Mouse (Mus musculus): ENCODE results near the gene Zfp827. TPM values are rescaled to one million over a fixed set of nuclear protein-coding genes. Genes with fewer than 3 reads are reported as not detected.

Gene Zfp827
- 5.1 and 5.2 TPM in 2 replicates for polyA plus RNA-seq (2015; fragmentation: Nextera tagmentation; extraction: Ambion mirVana)

GRCm38 (mm10) chr8:79027977-79028487, at the start of gene Zfp827:
Zfp827 (plus strand) TSS chr8:79028437.
- H3K4me2 ChIP-seq (ENCODE audit: low read depth, low read length), result peak within 1 kb of the TSS; percentile 83
- WGBS, result under 1% methylated on average over 26 of the region's 32 CpGs

GRCm38 (mm10) chr8:79004341-79004740, 23.9 kb upstream of the Zfp827 start:
- Histone ChIP-seq H3K9ac (ENCODE audit: low read depth, low read length) (no peak overlapping the region), H3K27me3 (replicated peaks; ENCODE audit: control insufficient read depth, insufficient read depth, low read length) (no peaks in the 10 kb centered on the region), H3K4me3 (ENCODE audit: low read length) (no peak overlapping the region), H3K4me1 (ENCODE audit: control insufficient read depth, insufficient read depth, low read length) (no peaks in the 10 kb centered on the region), H3K9me3 (ENCODE audit: control insufficient read depth, low read length) (no peaks in the 10 kb centered on the region), H3K4me2 (ENCODE audit: low read depth, low read length) (no peak overlapping the region), H3K36me3 (ENCODE audit: control insufficient read depth, insufficient read depth, low read length) (no peaks in the 10 kb centered on the region), H3K27ac (ENCODE audit: low read length) (no peak overlapping the region)
- no peak for ATAC-seq

More at GRCm38 (mm10) chr8:79027977-79028487, at the start of gene Zfp827:
- peak; percentile 65 for ATAC-seq
- H3K27me3 ChIP-seq (replicated peaks; ENCODE audit: control insufficient read depth, insufficient read depth, low read length), result no peaks in the 10 kb centered on the region
- H3K4me1 ChIP-seq (ENCODE audit: control insufficient read depth, insufficient read depth, low read length), result peaks cover 11% of the 10 kb centered on the region
- H3K9me3 ChIP-seq (ENCODE audit: control insufficient read depth, low read length), result no peaks in the 10 kb centered on the region
- no peaks in the 10 kb centered on the region for H3K36me3 ChIP-seq (ENCODE audit: control insufficient read depth, insufficient read depth, low read length)
- H3K9ac ChIP-seq (ENCODE audit: low read depth, low read length), result peak within 1 kb of the TSS; percentile 100
- H3K27ac ChIP-seq (ENCODE audit: low read length), result peak within 1 kb of the TSS; percentile 100
- peak within 1 kb of the TSS; percentile 86 for H3K4me3 ChIP-seq (ENCODE audit: low read length)

DNA sequence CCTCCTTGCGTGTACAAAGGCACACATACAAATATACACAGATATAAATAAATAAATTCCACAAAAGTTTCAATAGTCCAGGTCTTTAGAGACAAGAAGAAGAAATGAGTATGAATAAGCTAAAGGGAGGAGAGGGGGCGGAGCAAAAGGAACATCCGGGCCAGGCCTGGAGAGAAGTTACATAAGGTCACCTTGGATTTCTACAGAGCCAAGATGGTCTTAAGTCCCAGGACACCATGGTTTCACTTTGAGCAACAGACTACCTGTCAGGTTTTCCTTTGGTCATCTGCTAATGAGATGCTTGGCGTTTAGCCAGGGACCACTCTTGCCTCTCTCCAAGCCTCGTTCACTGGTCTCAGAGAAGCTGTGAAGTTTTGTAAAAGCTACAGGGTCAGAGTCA, 13.2 kb upstream of the Zfp827 start:
- Histone ChIP-seq H3K36me3 (ENCODE audit: control insufficient read depth, insufficient read depth, low read length) (no peaks in the 10 kb centered on the region), H3K9ac (ENCODE audit: low read depth, low read length) (no peak overlapping the region), H3K27ac (ENCODE audit: low read length) (no peak overlapping the region), H3K4me3 (ENCODE audit: low read length) (no peak overlapping the region), H3K27me3 (replicated peaks; ENCODE audit: control insufficient read depth, insufficient read depth, low read length) (no peaks in the 10 kb centered on the region), H3K9me3 (ENCODE audit: control insufficient read depth, low read length) (no peaks in the 10 kb centered on the region), H3K4me1 (ENCODE audit: control insufficient read depth, insufficient read depth, low read length) (no peaks in the 10 kb centered on the region), H3K4me2 (ENCODE audit: low read depth, low read length) (no peak overlapping the region)
- 83% methylated on average over 5 of the region's 5 CpGs for WGBS
- ATAC-seq, result no peak

- Histone ChIP-seq H3K9ac (ENCODE audit: low read depth, low read length) (no peak overlapping the region), H3K4me3 (ENCODE audit: low read length) (no peak overlapping the region), H3K27ac (ENCODE audit: low read length) (no peak overlapping the region), H3K9me3 (ENCODE audit: control insufficient read depth, low read length) (no peaks in the 10 kb centered on the region), H3K27me3 (replicated peaks; ENCODE audit: control insufficient read depth, insufficient read depth, low read length) (no peaks in the 10 kb centered on the region), H3K4me1 (ENCODE audit: control insufficient read depth, insufficient read depth, low read length) (no peaks in the 10 kb centered on the region), H3K36me3 (ENCODE audit: control insufficient read depth, insufficient read depth, low read length) (no peaks in the 10 kb centered on the region), H3K4me2 (ENCODE audit: low read depth, low read length) (no peak overlapping the region)
- 84% methylated on average over 4 of the region's 4 CpGs for WGBS
- ATAC-seq, result no peak
Measured at GRCm38 (mm10) chr8:79016076-79016475, 12.2 kb upstream of the Zfp827 start.

DNA sequence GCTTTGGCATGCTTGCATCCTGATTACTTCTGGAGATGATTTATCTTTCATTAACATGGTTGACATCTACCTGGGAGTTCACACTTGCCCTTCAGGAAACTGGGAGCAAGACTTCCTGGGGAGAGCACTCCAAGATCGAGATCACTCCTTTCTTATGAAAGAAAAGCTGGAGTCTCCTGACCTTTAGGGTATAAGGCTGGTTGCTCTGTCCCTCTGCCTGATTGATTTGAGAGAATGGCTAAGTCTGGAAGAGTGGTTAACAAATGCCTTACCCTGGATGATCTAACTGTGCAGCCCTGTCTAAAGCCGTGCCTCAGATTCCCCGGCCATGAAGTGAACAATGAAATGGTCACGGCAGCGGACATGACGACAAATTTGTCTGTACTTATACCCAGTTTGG, 11.7 kb upstream of the Zfp827 start:
- Histone ChIP-seq H3K36me3 (ENCODE audit: control insufficient read depth, insufficient read depth, low read length) (no peaks in the 10 kb centered on the region), H3K27me3 (replicated peaks; ENCODE audit: control insufficient read depth, insufficient read depth, low read length) (no peaks in the 10 kb centered on the region), H3K9ac (ENCODE audit: low read depth, low read length) (no peak overlapping the region), H3K27ac (ENCODE audit: low read length) (no peak overlapping the region), H3K4me2 (ENCODE audit: low read depth, low read length) (no peak overlapping the region), H3K9me3 (ENCODE audit: control insufficient read depth, low read length) (no peaks in the 10 kb centered on the region), H3K4me1 (ENCODE audit: control insufficient read depth, insufficient read depth, low read length) (no peaks in the 10 kb centered on the region), H3K4me3 (ENCODE audit: low read length) (no peak overlapping the region)
- ATAC-seq, result no peak
- 69% methylated on average over 6 of the region's 6 CpGs for WGBS

GRCm38 (mm10) chr8:79023922-79024321, 4.3 kb upstream of the Zfp827 start:
- 100% methylated on average over 1 of the region's 1 CpGs for WGBS
- H3K27ac ChIP-seq (ENCODE audit: low read length), result no peak overlapping the region
- no peak for ATAC-seq

DNA sequence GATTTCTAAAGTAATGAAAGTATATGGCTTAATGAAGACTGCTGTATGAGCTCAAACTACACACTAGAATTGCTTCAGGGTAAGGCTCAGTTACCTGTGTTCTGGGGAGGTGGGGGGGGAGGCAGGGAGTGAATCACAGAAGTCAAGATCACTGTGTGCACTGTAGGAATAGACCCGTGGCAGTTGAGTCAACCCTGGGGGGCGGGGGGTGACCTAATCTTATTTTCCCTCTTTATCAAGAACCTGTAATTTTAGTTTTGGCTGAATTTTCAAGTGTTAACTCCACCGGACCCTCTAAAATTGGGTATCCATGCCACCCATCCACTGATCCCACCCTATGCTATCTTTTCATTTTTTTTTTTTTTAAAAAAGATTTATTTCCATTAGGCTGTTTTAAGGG, 918 bp upstream of the Zfp827 start:
- H3K9me3 ChIP-seq (ENCODE audit: control insufficient read depth, low read length), result no peaks in the 10 kb centered on the region
- peak overlapping the region; percentile 100; the same call in 1 of the 2 replicates for H3K9ac ChIP-seq (ENCODE audit: low read depth, low read length)
- H3K4me1 ChIP-seq (ENCODE audit: control insufficient read depth, insufficient read depth, low read length), result peaks cover 6% of the 10 kb centered on the region
- 39% methylated on average over 3 of the region's 3 CpGs for WGBS
- ATAC-seq, result no peak
- no peak overlapping the region for H3K27ac ChIP-seq (ENCODE audit: low read length)
- peak overlapping the region; percentile 86; the same call in 1 of the 2 replicates for H3K4me3 ChIP-seq (ENCODE audit: low read length)
- H3K4me2 ChIP-seq (ENCODE audit: low read depth, low read length), result peak overlapping the region; percentile 83; the same call in 1 of the 2 replicates
- no peaks in the 10 kb centered on the region for H3K36me3 ChIP-seq (ENCODE audit: control insufficient read depth, insufficient read depth, low read length)
- H3K27me3 ChIP-seq (replicated peaks; ENCODE audit: control insufficient read depth, insufficient read depth, low read length), result no peaks in the 10 kb centered on the region

More at GRCm38 (mm10) chr8:79023922-79024321, 4.3 kb upstream of the Zfp827 start:
- H3K4me3 ChIP-seq (ENCODE audit: low read length), result no peak overlapping the region
- no peaks in the 10 kb centered on the region for H3K27me3 ChIP-seq (replicated peaks; ENCODE audit: control insufficient read depth, insufficient read depth, low read length)
- no peaks in the 10 kb centered on the region for H3K9me3 ChIP-seq (ENCODE audit: control insufficient read depth, low read length)
- no peaks in the 10 kb centered on the region for H3K4me1 ChIP-seq (ENCODE audit: control insufficient read depth, insufficient read depth, low read length)
- no peaks in the 10 kb centered on the region for H3K36me3 ChIP-seq (ENCODE audit: control insufficient read depth, insufficient read depth, low read length)
- no peak overlapping the region for H3K4me2 ChIP-seq (ENCODE audit: low read depth, low read length)
- no peak overlapping the region for H3K9ac ChIP-seq (ENCODE audit: low read depth, low read length)

DNA sequence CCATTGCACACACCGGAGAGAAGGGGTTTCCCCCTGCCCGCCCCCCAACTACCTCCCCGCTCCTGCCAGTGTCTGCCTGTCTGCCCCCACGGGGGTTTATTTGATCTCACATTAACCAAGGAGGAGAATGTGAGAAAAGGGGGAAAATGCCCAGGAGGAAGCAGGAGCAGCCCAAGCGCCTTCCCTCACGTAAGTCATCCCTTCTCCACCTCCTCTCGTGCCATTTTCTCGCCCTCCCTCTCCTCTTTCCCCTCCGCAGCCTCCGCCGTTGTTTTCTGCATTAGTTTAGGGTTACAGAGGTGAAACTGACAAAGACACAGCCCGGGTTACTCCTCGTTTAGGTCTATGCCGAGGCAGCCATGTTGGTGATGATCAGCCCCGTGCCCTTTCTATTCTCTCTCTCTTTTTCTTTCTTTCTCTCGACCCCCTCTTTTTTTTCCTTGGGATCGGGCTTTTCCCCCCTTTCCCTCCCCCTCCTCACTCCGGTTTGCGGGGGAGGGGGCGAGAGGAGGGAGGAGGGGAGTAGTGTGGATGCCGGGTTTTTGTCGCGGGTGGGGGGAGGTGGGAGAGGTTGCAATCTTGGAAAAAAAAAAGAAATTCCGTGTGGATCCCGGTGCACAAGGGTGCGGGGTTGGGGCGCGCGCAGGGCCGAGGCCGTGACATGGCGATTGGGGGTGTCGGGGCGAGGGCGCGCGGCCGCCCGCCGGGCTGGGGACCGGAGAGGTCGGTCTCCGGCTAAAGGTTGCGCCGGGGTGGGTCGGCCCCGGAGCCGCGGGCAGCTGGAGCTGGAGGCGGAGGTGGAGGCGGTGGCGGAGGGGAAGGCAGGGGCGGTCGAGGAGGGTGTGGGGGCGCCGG, 531 bp downstream of the Zfp827 start:
- H3K4me3 ChIP-seq (ENCODE audit: low read length), result peak overlapping the region; percentile 86

DNA sequence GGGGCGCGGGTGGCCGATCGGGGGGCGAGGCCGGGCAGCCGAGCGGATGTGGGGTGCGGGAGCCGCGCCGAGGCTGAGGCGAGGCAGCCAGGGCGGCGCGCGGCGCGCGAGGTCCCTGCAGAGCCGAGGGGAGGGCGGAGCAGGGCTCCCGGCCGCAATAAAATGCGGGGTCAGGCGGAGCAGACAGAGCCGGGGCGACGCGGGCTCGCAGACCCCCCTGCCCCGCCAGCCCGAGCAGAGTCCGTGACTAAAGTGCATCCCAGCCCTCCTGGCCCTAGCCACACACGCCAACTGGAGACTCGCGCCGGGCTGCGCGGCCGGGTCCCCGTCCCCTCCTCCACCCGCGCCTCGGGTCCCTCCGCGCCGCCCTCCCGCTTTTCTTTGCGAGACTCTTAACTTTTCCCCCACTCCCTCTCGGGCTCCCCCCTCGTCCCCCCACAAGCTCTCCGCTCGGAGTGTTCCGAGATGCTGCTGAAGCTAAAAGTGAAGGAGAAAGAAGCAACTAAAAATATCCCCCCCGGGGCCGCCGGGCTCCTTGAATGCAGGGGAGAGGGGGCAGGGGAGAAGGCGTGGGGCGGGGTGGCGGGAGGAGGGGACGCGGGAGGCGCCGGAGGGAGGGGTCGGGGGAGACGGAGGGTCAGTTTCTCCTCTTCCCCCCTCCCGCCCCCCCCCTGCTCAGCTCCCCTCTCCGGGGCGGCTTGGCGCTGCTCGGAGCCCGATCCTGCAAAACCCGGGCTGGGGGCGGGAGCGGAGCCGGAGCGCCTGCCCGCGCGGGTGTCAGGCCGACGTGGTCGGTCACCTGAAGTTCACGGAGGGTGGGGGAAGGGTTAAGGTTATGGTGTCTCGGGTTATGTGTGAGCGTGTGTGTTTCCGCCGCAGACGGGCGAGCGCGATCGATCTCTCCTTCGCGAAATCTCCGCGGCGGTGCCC, 1.4 kb downstream of the Zfp827 start:
- H3K9ac ChIP-seq (ENCODE audit: low read depth, low read length), result peak overlapping the region; percentile 100
- peak overlapping the region; percentile 100 for H3K27ac ChIP-seq (ENCODE audit: low read length)
- no peaks in the 10 kb centered on the region for H3K9me3 ChIP-seq (ENCODE audit: control insufficient read depth, low read length)
- ATAC-seq, result peak; percentile 78
- H3K36me3 ChIP-seq (ENCODE audit: control insufficient read depth, insufficient read depth, low read length), result no peaks in the 10 kb centered on the region
- peak overlapping the region; percentile 86 for H3K4me3 ChIP-seq (ENCODE audit: low read length)
- under 1% methylated on average over 73 of the region's 99 CpGs for WGBS
- no peaks in the 10 kb centered on the region for H3K27me3 ChIP-seq (replicated peaks; ENCODE audit: control insufficient read depth, insufficient read depth, low read length)
- H3K4me2 ChIP-seq (ENCODE audit: low read depth, low read length), result peak overlapping the region; percentile 83
- peaks cover 16% of the 10 kb centered on the region for H3K4me1 ChIP-seq (ENCODE audit: control insufficient read depth, insufficient read depth, low read length)

More for the DNA sequence above, 531 bp downstream of the Zfp827 start:
- WGBS, result under 1% methylated on average over 46 of the region's 56 CpGs
- peak; percentile 39 for ATAC-seq
- Histone ChIP-seq H3K36me3 (ENCODE audit: control insufficient read depth, insufficient read depth, low read length) (no peaks in the 10 kb centered on the region), H3K27me3 (replicated peaks; ENCODE audit: control insufficient read depth, insufficient read depth, low read length) (no peaks in the 10 kb centered on the region), H3K9ac (ENCODE audit: low read depth, low read length) (peak overlapping the region; percentile 100), H3K27ac (ENCODE audit: low read length) (peak overlapping the region; percentile 100), H3K4me1 (ENCODE audit: control insufficient read depth, insufficient read depth, low read length) (peaks cover 16% of the 10 kb centered on the region), H3K9me3 (ENCODE audit: control insufficient read depth, low read length) (no peaks in the 10 kb centered on the region), H3K4me2 (ENCODE audit: low read depth, low read length) (peak overlapping the region; percentile 83)
